In genomic region chr10:66558097-66558840, GRCm38 (mm10) we compare ENCODE assay signal across 20 mouse cellular contexts.
DNase-seq lines count a peak whose midpoint lies in the region; ATAC-seq lines count a peak whose summit lies in the region.
"Had no signal": no experiment of that assay in that cellular context is flagged by ENCODE, and none has a peak within 500 bp of the region (broad histone marks: within the 10 kb centered on the region; RNA-seq: fewer than 3 reads in every experiment).

No protein-coding gene starts in this region.

- no peak overlapping the region for H3K27ac ChIP-seq in embryonic facial prominence, embryonic 11.5 days (replicated peaks; ENCODE audit: low read depth, low read length)
- no peak overlapping the region for H3K27ac ChIP-seq in embryonic facial prominence, embryonic 10.5 days (replicated peaks)
- H3K27ac ChIP-seq in forebrain, embryonic 12.5 days: peak overlapping the region; percentile 46; the same call in 1 of the 2 replicates
- H3K27ac ChIP-seq in hindbrain, embryonic 14.5 days: no peak overlapping the region
- H3K27ac ChIP-seq in kidney, embryonic 14.5 days (ENCODE audit: low read depth, low read length): no peak overlapping the region
- H3K27ac ChIP-seq: heart, embryonic 10.5 days; limb, embryonic 13.5 days; liver, embryonic 15.5 days had no signal

- no peaks in the 10 kb centered on the region for H3K4me1 ChIP-seq in embryonic facial prominence, embryonic 11.5 days (ENCODE audit: control insufficient read depth, insufficient read depth, low read length)
- H3K4me1 ChIP-seq in embryonic facial prominence, embryonic 10.5 days: no peaks in the 10 kb centered on the region
- peaks cover 12% of the 10 kb centered on the region for H3K4me1 ChIP-seq in forebrain, embryonic 12.5 days
- H3K4me1 ChIP-seq in hindbrain, embryonic 14.5 days (replicated peaks; ENCODE audit: control insufficient read depth, insufficient read depth, low read length): no peaks in the 10 kb centered on the region
- H3K4me1 ChIP-seq in kidney, embryonic 14.5 days (ENCODE audit: control insufficient read depth, insufficient read depth, low read length): no peaks in the 10 kb centered on the region
- H3K4me1 ChIP-seq: heart, embryonic 10.5 days; limb, embryonic 13.5 days; liver, embryonic 15.5 days had no signal

- no peaks in the 10 kb centered on the region for H3K27me3 ChIP-seq in embryonic facial prominence, embryonic 11.5 days (ENCODE audit: control insufficient read depth, insufficient read depth, low read length)
- 0 out of 2 replicates have a peak, but pooled peaks cover 5% of the 10 kb centered on the region for H3K27me3 ChIP-seq in embryonic facial prominence, embryonic 10.5 days (replicated peaks; ENCODE audit: low read depth, poor library complexity, severe bottlenecking)
- H3K27me3 ChIP-seq in forebrain, embryonic 12.5 days: no peaks in the 10 kb centered on the region
- no peaks in the 10 kb centered on the region for H3K27me3 ChIP-seq in hindbrain, embryonic 14.5 days (ENCODE audit: control insufficient read depth, insufficient read depth, low read length)
- no peaks in the 10 kb centered on the region for H3K27me3 ChIP-seq in kidney, embryonic 14.5 days (ENCODE audit: control insufficient read depth, insufficient read depth, low read length)
- H3K27me3 ChIP-seq: limb, embryonic 13.5 days; liver, embryonic 15.5 days had no signal

- no peaks in the 10 kb centered on the region for H3K36me3 ChIP-seq in embryonic facial prominence, embryonic 11.5 days (replicated peaks; ENCODE audit: control insufficient read depth, insufficient read depth, low read depth, low read length)
- no peaks in the 10 kb centered on the region for H3K36me3 ChIP-seq in embryonic facial prominence, embryonic 10.5 days (replicated peaks)
- H3K36me3 ChIP-seq in forebrain, embryonic 12.5 days (replicated peaks): no peaks in the 10 kb centered on the region
- H3K36me3 ChIP-seq in hindbrain, embryonic 14.5 days (replicated peaks; ENCODE audit: control insufficient read depth, insufficient read depth): no peaks in the 10 kb centered on the region
- no peaks in the 10 kb centered on the region for H3K36me3 ChIP-seq in kidney, embryonic 14.5 days (ENCODE audit: control insufficient read depth, insufficient read depth, low read length)
- H3K36me3 ChIP-seq: heart, embryonic 10.5 days; limb, embryonic 13.5 days; liver, embryonic 15.5 days had no signal

- WGBS in embryonic facial prominence, embryonic 11.5 days: 53% methylated on average over 6 of the region's 6 CpGs
- WGBS in embryonic facial prominence, embryonic 10.5 days: 62% methylated on average over 6 of the region's 6 CpGs
- 13% methylated on average over 6 of the region's 6 CpGs for WGBS in forebrain, embryonic 12.5 days
- 17% methylated on average over 6 of the region's 6 CpGs for WGBS in hindbrain, embryonic 14.5 days
- WGBS in kidney, embryonic 14.5 days: 75% methylated on average over 6 of the region's 6 CpGs

- H3K9ac ChIP-seq in embryonic facial prominence, embryonic 11.5 days (replicated peaks; ENCODE audit: low read length): no peak overlapping the region
- H3K9ac ChIP-seq in forebrain, embryonic 12.5 days: no peak overlapping the region
- no peak overlapping the region for H3K9ac ChIP-seq in hindbrain, embryonic 14.5 days
- no peak overlapping the region for H3K9ac ChIP-seq in kidney, embryonic 14.5 days (ENCODE audit: low read depth, low read length)
- H3K9ac ChIP-seq: limb, embryonic 13.5 days; liver, embryonic 15.5 days had no signal

- ATAC-seq in embryonic facial prominence, embryonic 11.5 days (replicated peaks; ENCODE audit: insufficient number of reproducible peaks, low FRiP score, low TSS enrichment, low read depth): peak; percentile 62
- peak; percentile 90 for ATAC-seq in forebrain, embryonic 12.5 days (ENCODE audit: low FRiP score)
- peak; percentile 80 for ATAC-seq in hindbrain, embryonic 14.5 days (ENCODE audit: low FRiP score)
- no peak; the same call in 1 of the 2 replicates for ATAC-seq in kidney, embryonic 14.5 days (ENCODE audit: low FRiP score, low TSS enrichment)
- ATAC-seq: inflammation-experienced regulatory T-cells, adult 6 months had no signal

- H3K4me3 ChIP-seq in embryonic facial prominence, embryonic 11.5 days (ENCODE audit: low read depth, low read length): no peak overlapping the region
- no peak overlapping the region for H3K4me3 ChIP-seq in embryonic facial prominence, embryonic 10.5 days
- H3K4me3 ChIP-seq in forebrain, embryonic 12.5 days (replicated peaks): no peak overlapping the region
- H3K4me3 ChIP-seq in hindbrain, embryonic 14.5 days (replicated peaks; ENCODE audit: low read length): no peak overlapping the region
- no peak overlapping the region for H3K4me3 ChIP-seq in kidney, embryonic 14.5 days (ENCODE audit: low read length)
- H3K4me3 ChIP-seq: erythroblast, embryonic 14.5 days; heart, embryonic 10.5 days; limb, embryonic 13.5 days; liver, embryonic 15.5 days had no signal

- peak; percentile 4 for DNase-seq in embryonic facial prominence, embryonic 11.5 days (ENCODE audit: low spot score)
- DNase-seq in embryonic facial prominence, embryonic 10.5 days (ENCODE audit: low spot score): no peak
- peak; percentile 64 for DNase-seq in Muller cell, postnatal 12 days (ENCODE audit: inconsistent ontology term)
- DNase-seq in hindbrain, embryonic 14.5 days (ENCODE audit: low spot score): no peak
- no peak for DNase-seq in adrenal gland, postnatal 14 days
- no peak for DNase-seq in heart, postnatal 4 days
- DNase-seq: adrenal gland, postnatal 25 days; cerebellum, adult 2 months; heart, postnatal 10 days; kidney, adult 8-10 months; kidney, postnatal 4 days; lung, postnatal 36 days; thymus, adult 18-20 months had no signal

- H3K9me3 ChIP-seq in embryonic facial prominence, embryonic 11.5 days (replicated peaks; ENCODE audit: control insufficient read depth, low read length): no peaks in the 10 kb centered on the region
- no peaks in the 10 kb centered on the region for H3K9me3 ChIP-seq in embryonic facial prominence, embryonic 10.5 days
- no peaks in the 10 kb centered on the region for H3K9me3 ChIP-seq in forebrain, embryonic 12.5 days
- H3K9me3 ChIP-seq in hindbrain, embryonic 14.5 days (ENCODE audit: control insufficient read depth, low read length): no peaks in the 10 kb centered on the region
- H3K9me3 ChIP-seq in kidney, embryonic 14.5 days (ENCODE audit: control insufficient read depth, low read length): no peaks in the 10 kb centered on the region
- H3K9me3 ChIP-seq: heart, embryonic 10.5 days; limb, embryonic 13.5 days; liver, embryonic 15.5 days had no signal

- H3K4me2 ChIP-seq in embryonic facial prominence, embryonic 11.5 days (ENCODE audit: low read depth, low read length): no peak overlapping the region
- H3K4me2 ChIP-seq in forebrain, embryonic 12.5 days: no peak overlapping the region
- no peak overlapping the region for H3K4me2 ChIP-seq in hindbrain, embryonic 14.5 days (replicated peaks)
- H3K4me2 ChIP-seq in kidney, embryonic 14.5 days (replicated peaks; ENCODE audit: low read depth, low read length): no peak overlapping the region
- H3K4me2 ChIP-seq: limb, embryonic 13.5 days; liver, embryonic 15.5 days had no signal

Comparison
In these comparisons a context has a peak if more than half of its experiments do, and no peak if none do; other contexts are left out.
1. DNase-seq: peak in embryonic facial prominence, embryonic 11.5 days (single experiment) and Muller cell, postnatal 12 days (single experiment); none in embryonic facial prominence, embryonic 10.5 days (single experiment), hindbrain, embryonic 14.5 days (single experiment), adrenal gland, postnatal 14 days (single experiment) and heart, postnatal 4 days (single experiment).